Mouse (Mus musculus): ENCODE data around the gene Pm20d1.
"Not testable (repeated sequence)": the region's sequence is repeated elsewhere in the genome, so short reads cannot be mapped to it uniquely, and the experiment has no call there.

The Pm20d1 gene

DNA sequence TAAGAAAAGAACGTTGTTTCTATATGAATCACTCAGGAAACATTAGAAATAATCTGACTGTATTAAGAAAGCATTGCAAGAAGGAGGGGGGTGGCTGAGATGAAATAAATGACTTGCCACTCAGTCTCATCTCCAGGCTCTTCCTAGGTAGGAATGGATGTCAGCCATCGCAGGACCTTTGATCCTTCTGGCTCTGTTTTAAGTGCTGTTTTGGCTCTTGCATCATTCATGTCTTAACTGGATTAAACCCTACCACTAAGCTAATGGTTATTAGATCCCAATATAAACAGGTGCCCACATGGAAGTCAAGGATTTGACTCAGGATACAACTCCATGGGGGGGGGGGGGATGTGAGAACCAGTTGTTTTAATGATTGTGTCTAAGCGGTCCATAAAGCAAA, 2.0 kb upstream of the Pm20d1 start:
- DNase-seq: no peak

DNA sequence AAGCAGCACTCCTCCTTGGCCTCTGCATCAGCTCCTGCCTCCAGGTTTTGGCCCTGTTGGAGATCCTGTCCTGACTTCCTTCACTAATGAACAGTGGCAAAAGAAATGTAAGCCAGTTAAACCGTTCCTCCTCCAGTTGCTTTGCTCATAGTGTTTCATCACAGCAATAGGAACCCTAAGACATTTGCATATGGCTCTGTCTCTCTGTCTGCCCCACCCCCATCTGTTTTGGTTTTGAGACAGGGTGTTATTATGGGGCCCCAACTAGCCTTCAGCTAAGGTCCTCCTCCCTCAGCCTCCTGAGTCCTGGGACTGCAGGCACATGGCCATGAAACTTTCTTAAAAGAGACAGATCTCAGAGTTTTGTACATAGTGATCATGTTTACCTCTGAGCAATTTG, 2.8 kb downstream of the Pm20d1 start:
- DNase-seq: no peak

DNA sequence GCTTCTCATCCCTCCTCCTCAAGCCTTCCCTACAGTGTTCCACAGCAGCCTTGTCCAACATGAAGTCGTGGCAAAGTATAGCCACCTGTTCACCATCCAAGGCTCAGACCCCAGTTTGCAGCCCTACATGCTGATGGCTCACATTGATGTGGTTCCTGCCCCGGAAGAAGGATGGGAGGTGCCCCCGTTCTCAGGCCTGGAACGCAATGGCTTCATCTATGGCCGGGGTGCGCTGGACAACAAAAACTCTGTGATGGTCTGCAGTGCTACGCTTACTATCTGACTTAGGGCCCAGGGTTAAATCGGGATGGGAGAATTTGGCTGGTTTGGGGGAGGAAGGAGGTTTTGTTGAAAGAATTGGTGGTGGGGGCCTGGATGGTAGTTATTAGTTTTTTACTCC, 3.9 kb downstream of the Pm20d1 start:
- no peak for DNase-seq

DNA sequence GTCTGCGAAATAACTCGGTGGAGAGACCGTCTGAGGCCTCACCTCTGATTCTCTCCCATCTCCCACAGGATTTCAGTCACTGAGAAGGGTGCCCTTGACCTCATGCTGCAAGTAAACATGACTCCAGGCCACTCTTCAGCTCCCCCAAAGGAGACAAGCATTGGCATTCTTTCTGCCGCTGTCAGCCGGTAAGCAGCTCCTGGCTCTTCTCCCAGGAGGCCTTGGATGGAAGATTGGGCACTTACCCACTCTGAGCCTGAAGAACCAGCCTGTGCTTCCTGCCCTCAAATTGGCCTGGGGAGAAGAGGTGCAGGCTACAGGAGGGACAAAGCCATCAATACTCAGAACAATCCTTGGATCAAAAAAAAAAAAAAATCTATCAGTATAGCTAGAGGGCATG, 5.5 kb downstream of the Pm20d1 start:
- DNase-seq: peak in 1 of 2 experiments; percentile 6

DNA sequence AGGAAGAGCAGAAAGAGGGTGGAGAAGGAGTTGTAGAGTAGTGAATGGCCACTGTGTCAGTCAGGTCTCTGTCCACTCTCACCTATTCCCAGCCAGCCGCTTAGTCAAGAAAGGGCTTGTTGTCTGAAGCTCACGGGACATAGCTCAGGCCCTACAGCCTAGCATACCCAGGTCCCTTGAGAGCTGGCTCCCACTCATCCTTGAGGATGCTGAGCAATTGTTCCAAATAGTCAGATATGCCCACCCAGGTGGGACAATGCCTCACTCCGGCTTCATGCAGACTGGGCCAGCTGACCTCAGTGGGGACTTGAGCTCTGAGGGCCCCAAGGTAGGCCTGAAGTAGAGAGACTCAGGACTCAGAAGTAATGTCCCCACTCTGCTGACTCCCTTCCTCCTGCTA, 7.0 kb downstream of the Pm20d1 start:
- DNase-seq: no peak

DNA sequence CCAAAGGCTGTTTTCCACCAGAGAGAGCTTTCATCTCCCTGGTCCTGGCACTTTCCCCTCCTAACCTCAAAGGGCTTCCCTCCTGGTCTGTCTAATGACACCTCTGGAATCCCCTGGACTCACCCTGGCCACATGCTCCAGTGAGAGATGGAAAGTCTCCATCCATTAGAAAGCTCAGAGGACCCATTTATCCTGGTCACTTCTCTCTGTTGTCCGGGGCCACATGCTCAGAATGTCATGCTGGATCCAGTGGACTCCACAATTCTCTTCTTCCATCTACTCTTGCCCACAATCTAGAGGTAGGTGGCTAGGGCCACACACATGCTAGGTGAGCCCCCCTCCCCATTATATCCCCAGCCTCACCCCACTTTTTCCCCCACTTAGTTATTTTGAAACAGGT, 11.8 kb downstream of the Pm20d1 start:
- no peak for DNase-seq

DNA sequence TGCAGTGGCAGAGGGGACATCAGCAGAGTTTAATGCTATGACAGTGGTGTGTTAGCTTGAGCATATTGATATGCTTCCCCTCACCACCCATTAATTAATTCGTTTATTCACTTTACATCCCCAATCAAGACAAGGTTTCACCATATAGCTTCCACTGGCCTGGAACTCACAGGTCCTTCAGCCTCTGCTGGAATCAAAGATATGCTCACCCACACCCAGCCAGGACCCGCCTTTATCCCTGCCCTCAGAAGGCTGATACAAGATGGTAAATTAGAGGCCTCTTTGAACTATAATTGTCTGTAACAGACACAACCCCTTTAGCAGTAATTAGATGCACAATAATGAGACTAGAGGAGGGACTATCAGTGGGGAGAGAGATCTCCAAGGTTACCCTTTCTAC, 12.5 kb downstream of the Pm20d1 start:
- DNase-seq: no peak

DNA sequence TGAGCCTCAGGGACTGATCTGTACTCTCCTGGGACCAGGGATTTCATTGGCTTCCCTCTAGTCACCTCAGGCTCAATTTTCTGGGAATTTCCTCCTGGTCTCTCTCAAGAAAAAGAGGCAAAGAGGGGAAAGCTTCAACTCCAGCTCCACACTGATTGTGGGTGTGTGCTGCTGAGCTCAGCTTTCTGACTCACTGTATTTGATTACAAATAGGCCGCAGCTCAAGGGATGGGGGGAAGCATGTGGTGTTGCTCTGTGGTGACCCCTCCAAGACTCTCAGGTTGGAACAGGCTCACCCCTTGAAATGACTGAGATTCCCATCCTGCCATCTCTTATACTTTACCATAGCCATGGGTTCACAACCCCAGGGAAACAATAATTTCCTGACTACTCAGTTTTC, 14.2 kb downstream of the Pm20d1 start:
- no peak for DNase-seq

DNA sequence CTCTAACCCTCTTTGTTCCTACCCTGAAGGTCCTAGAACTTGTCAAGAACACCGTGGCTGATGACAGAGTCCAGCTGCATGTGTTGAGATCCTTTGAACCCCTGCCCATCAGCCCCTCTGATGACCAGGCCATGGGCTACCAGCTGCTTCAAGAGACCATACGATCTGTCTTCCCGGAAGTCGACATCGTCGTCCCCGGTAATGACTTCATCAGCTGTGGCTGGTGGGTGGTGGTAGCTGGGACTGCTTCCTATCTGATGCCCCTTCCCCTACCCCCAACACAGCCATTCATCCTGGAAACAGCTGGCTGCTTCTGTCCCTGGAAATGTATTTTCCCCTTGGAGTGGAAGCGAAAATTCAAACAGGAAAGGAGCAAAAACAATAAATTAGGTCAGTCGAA, 14.8 kb downstream of the Pm20d1 start:
- no peak for DNase-seq

DNA sequence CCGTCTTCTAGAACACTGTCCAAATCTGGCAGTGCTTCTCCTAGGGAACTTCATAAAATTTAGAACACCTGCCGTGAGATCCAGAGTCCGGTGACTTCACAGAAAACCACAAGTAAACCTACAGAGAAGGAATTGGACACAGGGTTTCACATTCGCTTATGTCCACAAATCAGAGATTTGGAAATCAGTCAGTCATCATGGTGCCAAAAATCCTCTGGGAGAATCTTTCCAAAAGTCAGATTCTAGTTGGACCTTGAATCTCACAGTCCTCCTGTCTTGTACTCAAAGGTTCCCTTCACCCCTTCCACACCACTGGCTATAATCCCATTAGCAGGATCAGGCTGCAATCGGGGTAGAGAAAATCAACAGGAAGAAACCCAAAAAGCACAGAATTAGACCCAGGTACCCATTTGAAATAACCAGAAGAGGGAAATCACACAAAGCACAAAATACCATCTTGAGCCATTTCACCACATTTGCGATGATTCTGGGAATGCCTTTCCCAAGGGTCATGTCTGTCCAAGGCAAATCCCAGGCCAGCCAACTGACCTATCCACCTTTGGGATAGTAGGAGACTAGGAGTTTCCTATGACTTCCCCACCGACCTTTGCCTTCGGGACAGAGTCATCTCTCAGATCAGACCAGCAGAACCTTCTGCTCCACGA, 15.6 kb downstream of the Pm20d1 start:
- no peak for DNase-seq

DNA sequence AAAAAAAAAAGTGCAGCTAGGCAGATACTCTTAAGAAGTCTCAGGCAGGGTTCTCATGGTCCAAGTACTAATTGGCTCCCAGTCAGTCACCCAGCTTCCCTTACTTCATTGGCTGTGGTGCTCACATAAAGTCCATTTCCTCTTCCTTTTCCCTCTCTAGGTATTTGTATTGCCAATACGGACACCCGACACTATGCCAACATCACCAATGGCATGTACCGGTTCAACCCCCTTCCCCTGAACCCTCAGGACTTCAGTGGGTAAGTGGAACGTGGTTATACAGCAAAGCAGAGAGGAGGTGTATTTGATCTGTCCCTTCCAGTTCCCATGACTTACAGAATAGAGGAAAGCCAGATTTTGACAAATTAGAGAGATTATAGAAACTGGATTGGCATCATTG, 16.6 kb downstream of the Pm20d1 start:
- no peak for DNase-seq

DNA sequence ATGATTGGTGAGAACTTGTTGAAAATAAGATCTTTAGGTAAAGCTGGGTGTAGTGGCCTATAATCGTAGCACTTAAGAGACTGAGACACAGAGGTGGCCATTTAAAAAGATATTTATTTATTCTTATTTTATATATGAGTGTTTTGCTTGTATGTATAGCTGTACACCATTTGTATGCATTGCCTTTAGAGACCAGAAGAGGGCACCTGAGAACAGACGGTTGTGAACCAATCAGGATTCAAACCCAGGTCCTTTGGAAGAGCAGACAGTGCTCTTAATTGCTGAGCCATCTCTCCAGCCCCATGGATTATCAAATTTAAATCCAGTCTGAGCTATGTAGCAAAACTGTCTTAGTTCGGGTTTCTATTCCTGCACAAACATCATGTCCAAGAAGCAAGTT, 17.0 kb downstream of the Pm20d1 start:
- DNase-seq: no peak

DNA sequence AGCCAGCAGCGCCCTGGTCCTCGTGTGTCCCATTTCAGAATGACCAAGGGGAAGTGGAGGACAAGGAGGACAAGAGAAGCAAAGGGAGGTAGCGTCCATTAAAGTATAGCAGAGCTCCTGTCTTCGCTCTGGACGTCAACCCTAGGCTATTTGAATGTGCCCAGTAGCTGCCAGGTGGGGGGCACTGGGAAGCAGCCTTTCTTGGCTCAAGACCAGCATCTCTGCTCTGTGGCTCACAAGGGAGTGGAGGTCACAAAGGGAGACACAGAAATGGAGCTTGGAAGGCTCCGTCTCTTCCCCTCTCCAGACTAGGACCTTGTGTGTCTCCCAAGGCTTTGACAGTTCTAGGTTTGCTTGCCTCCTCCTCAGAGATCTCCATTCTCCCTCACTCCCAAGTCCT, 19.7 kb downstream of the Pm20d1 start:
- no peak for DNase-seq

DNA sequence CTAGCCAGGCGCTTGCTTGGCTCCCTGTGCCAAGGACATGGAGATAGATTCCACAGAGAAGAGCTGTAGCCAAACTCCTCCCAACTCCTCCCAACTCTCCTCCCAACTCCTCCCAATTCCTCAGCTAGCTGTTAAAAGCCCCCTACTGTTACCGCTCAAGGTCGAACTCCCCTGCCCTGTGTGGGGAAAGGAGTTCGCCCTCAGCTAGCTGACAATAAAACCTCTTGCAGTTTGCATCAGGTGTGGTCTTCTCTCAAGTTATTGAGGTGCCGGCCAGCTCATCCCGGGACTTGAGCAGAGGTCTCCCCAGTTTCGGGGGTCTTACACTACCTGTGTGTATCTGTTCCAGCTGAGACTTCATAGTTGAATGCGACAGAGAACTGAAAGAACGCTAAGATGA, 23.2 kb downstream of the Pm20d1 start:
- DNase-seq: not testable (repeated sequence)

DNA sequence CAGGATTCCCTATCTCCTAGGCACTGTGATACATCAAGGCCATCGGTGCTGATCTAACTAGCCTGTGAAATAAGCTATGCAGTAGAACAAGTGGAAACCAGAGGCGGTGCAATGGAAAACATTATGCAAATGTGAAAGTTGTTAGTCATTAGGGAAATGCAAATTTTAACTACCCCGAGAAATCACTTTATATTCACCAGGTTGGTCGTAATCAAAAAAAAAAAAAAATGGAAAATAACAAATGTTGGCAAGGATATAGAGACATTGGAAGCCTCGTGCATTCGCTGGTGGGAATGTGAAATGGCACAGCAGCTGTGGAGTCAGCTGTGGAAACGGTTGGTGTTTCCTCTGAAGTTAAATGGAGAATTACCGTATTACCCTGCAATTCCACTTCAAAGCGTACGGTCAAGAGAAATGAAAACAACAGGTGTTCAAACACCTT, 23.7 kb downstream of the Pm20d1 start:
- no peak for DNase-seq

DNA sequence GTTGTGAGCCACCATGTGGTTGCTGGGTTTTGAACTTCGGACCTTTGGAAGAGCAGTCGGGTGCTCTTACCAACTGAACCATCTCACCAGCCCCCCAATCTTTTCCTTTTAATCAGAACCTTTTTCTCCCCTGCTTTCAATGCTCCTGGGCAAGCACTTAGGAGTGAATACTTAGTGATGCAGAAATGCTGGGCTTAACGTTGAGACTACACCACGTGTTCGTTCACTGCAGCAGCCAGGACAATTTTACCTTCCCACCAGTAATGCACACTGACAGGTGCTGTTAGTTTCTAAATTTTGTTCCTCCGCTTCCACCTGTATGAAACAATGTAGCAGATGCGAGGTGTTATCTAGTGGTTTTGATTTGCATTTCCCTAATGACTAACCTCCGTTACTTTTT, 25.1 kb downstream of the Pm20d1 start:
- no peak for DNase-seq

DNA sequence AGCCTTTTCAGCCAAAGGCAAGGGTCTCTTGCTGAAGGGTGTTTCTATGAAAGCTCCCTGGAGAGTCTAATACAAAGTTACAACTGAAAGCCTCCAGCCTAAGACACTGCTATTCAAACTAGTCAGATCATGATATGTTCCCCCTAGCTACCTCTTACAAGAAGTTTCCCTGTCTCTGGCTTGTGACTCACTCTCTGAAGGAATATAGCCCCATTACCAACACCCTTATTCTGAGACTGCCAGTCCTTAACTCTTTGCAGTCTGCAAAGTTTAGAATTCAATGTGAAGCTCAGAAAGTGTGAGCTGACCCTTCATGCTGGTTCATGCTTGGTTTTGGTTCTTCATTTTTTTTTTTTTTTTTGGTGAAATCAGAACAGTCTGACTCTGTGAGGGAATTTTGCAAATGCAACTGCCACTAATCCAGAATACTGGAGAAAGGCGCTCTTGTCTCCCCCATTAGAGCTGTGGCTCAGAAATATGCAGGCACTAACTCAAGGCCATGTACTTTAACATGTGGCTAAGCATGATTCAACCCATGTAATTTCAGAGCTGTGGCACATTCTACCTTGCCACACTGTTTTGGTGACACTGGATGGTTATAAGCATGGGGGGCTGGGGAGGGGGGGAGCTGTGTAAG, 25.8 kb downstream of the Pm20d1 start:
- no peak for DNase-seq

DNA sequence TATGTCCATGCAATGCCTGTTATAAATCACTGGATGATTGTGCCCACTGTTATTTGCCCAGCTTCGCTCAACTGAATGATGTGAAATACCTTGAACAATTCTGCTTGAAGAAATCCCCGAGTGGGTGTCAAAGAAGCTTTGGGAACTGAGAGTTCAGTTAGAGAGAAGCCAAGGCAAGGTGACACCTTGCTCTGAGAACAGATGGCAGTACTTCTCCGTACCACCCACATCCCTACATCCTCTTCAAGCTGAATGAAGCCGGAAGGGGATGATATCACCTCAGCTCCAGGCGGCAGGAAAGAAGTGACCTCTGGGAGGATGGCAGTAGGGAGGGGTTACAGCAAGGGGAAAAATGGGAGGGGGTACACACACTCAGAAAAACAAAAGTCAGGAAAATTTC, 26.4 kb downstream of the Pm20d1 start:
- DNase-seq: no peak

DNA sequence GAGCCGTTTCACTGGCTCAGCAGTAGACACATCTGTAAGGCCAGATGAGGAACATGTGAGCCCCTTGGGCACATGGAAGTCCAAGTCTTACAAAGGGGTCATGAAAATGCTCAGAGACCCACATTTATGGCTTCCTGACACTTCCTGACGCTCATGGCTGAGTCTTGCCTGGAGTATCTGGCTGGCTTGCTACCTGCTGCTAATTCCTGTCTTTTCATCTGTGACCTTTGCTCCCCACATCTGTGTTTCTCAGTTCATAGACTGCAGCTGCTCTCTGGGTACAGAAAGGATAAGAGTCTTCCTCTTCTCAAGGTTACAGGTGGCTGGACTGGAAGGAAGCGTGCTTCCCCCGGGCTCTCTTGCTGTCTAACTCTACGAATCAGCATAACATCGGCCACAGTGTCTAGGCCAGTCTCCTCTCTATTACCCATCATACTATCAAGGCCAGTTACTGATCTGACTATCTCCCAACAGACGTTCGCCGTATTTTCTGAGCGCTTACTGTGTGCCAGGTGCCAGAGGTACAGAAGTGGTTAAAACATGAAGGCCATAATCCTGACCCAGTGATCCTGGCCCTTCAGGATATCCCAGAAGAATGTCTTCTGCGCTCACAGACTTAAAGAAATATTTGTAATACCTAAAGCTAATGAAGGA, 27.5 kb downstream of the Pm20d1 start:
- no peak for DNase-seq

DNA sequence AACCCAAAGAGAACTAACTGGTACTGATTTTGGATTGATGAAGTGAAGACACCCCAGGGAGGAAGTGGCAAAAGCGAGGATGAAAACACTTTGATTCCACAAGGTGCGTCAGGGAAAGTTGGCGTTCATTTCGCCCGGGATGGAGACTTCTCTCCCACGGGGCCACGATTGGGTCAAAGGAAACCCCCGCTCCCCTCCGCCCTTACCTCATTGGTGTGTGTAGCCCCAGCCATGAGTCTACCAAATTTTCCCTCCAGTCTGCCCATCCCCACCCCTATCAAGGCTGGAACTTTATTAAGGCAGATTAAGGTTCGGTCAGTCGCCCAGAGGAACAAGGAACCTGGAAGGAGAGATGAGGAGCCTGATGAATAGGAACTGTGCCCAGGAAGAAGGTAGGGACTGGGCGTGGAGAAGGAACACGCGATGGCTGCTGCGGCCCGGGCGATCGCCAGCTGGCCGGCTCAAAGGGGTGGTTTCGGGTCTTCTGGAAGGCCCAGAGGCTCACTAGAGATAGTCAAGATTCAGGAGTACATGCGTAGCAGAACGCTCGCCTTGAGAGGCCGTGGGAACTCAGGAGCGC, 30.1 kb downstream of the Pm20d1 start, which contains the start of gene Slc41a1:
Gene Slc41a1, plus strand, starts transcription at position 287 of the 580 bp plus-strand sequence.
- peak in 1 of 2 experiments; percentile 25 for DNase-seq

DNA sequence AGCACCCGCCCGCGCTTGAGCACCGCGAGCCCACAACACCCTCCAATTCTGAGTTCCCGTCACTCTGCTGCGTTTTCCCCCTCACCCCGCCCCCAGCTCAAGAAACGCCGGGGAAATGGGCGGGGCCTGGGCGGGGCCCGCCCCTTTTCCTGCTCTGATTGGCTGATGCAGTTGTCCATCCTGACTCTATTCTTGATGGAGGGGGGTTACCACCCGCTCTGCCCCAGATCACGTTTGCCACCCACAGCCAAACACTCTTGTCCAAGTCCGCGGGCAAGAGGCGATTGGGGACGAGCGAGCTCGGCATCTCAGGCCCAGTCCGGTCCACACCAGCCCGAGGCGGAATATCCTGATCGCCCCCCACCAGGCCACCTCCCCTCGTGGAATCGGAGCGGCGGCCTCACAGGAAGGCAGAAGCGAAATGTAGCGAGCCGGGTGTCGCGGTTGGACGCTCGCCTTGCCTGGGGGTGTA, 30.6 kb downstream of the Pm20d1 start:
- DNase-seq: peak; percentile 94 to 95

DNA sequence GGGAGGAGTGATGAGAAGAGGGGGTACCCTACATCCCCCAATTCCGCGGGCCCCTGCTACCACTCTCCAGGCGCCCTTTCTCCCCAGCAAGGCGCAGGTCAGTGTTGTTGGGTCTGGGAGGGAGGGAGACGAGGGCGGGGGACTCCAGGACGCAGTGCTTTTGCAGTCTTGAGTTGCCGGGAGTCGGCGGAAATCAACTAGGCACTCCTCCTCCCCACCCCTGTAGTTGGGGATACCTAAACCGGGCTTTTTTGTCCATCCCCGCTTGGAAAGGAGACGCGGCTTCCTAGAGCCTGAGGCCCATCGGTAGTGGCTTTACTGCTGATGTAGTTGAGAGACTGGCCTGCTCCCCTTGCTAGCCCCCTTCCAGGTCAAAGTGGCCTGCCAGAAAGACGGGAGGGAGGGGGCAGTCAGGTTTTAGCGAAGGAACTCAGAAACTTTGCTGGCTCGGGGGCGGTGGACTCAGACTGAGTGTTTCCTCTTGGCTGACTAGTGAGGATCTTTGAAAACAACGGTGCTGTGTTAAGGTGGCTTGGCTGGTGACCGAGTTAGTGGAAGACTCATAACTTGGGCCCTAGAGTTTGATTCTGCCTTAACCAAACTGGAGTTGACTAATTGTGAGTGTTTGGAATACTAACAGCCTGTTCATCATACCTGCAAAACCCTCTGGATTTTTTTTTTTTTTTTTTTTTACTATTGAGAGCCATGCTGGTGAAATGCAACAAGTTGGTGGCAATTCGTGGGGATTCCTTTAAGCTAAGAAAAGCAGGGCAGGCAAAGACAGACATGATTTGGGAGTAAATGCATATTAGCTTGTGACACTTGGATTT, 31.3 kb downstream of the Pm20d1 start:
- DNase-seq: peak in 1 of 2 experiments; percentile 22

DNA sequence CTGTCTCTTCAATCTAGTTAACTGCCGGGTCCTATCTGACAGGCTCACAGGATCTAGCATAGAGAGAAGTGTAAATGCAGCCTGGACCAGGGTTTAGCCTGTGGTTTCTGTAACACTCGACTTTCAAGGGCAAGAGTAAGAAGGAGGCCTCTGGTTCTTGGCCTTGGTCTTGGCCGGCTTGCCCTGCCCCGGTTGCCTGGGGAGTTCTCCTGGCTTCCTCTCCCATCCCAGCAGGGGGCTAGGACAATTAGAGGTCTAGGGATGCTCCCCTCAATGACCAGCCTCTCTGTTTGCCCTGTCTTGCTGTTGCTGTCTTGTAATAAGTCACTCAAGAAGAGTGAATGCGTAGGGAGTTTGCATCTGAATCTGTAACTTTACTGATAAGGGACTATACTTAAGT, 32.1 kb downstream of the Pm20d1 start:
- DNase-seq: no peak
